Mouse (Mus musculus) bone marrow macrophage, adult 2 months (primary cell): ENCODE data around the gene Slc37a1.

Experiments
- CTCF ChIP-seq: IDR thresholded peaks from 2 replicates; pipeline ENCODE4 v1.5.1; 2012; ENCODE audit warnings: low read depth, mild to moderate bottlenecking, low read length, moderate library complexity
- POLR2A ChIP-seq: IDR thresholded peaks from 2 replicates; pipeline ENCODE4 v1.6.1; 2012; ENCODE audit warnings: mild to moderate bottlenecking, low read depth, low read length, borderline replicate concordance

DNA sequence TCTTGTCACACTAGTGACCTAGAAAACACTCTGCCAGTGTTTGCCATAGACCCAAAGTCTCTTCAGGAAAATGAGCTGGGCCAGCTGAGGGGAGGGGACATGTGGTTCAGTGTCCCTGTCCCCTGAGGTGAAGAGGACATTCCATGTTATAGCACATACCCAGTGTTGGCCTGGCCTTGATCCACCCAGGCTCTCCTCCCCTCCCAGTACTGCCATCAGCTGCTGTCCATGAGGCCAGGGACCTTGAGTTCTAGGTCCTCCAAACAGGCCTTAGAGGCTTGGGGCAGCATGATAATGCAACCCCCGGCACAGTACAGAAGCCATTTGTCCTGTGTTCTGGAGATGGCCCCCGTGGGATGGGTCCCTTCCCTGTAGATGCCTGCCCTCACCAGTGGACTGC lies 53.2 kb downstream of the Slc37a1 start:
- TF ChIP-seq CTCF (no peak), POLR2A (no peak)
